Mouse (Mus musculus): ENCODE measurements around the gene Myocd.

- TF ChIP-seq CTCF (IDR thresholded peaks at IDR 0.05; ENCODE audit: extremely low read depth, insufficient read length, insufficient replicate concordance, low read depth, low read length) (no peak), POLR2A (IDR thresholded peaks at IDR 0.05; ENCODE audit: low read depth, low read length) (no peak)
Observed at GRCm38 (mm10) chr11:65213806-65214205, 56.0 kb downstream of the Myocd start.
